Mouse (Mus musculus) embryonic fibroblast, embryonic 13.5 days (primary cell): ENCODE results near the gene Gm28044.

Experiments
- CTCF ChIP-seq: IDR thresholded peaks from 2 replicates; pipeline ENCODE4 v1.5.1; 2011; ENCODE audit warnings: mild to moderate bottlenecking, control low read depth, low read length, moderate library complexity, borderline replicate concordance; ENCODE audit not compliant: insufficient read depth
- POLR2A ChIP-seq: IDR thresholded peaks from 2 replicates; pipeline ENCODE4 v1.6.1; 2011; ENCODE audit warnings: low read depth, mild to moderate bottlenecking, control low read depth, low read length, moderate library complexity

DNA sequence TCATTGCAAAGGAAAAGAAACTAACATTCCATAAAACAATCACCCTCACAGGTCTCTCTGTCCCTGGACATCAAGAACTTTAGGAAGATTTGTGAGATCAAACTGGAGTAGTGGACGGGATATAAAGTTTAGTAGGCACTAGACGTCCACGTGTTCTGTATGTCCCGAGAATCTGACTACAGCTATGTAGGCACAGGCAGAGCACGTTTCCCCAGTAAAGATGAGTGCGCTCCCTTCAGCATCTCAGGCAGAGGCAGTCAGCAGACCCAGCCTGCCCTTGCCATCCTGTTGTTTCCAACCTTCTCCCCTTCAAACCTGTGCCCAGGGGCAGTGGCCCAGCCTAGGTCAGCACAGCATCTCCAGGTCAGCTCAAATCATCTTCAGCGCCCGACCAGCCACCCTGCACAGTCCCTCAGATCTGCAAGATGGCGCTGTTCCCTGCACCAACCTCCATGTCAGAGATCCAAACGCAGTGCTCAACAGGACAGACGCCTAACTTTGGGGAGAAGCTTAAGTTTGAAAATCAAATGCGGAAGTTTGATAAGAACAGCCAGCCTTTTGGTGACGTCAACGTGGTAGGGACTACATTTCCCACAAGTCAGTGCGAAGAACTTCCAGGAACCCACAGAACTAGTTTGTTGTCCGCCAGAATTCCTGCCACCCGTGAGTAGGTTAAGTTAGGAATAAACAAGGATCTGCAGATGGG lies 28.2 kb downstream of the Gm28044 start, which contains the start of gene Zfp595:
- peak; percentile 77 for TF ChIP-seq POLR2A
- peak; percentile 53; the same call in 1 of the 2 replicates for TF ChIP-seq CTCF
